In the genomic region with DNA sequence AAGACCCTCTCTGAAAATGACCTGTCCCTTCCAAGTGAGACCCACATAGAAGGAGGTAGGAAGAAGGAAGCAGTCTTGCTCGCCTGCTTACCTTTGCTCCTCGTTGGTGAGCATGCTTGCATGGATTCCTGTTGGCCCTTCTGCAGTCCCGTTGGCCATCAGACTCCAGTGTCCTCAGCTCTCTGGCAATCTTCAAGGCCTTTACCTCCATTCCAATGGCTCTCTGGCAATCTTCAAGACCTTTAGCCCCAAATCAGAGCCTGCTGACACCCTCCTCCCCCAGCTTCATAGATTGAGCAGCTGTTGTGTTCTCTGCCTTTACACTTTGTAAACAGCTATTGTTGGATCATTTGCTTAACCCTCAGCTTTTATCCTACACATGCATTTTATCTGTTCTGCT, we compare ENCODE assay signal across 18 mouse cellular contexts.
"Had no signal": no experiment of that assay in that cellular context is flagged by ENCODE, and none has a peak within 500 bp of the region (broad histone marks: within the 10 kb centered on the region; RNA-seq: fewer than 3 reads in every experiment).

No protein-coding gene starts in this region.

- H3K4me3 ChIP-seq: liver, embryonic 15.5 days; lung, embryonic 15.5 days; megakaryocyte, embryonic 14.5 days; midbrain, embryonic 13.5 days; midbrain, embryonic 15.5 days; neural tube, embryonic 12.5 days; stomach, embryonic 15.5 days had no signal

- DNase-seq: liver, postnatal 0 days; lung, adult 2 months; lung, postnatal 14 days; lung, postnatal 36 days; right cerebral cortex, postnatal 25 days; right cerebral cortex, postnatal 4 days; thymus, adult 2 months; thymus, postnatal 25 days; thymus, postnatal 4 days had no signal

- H3K4me1 ChIP-seq: liver, embryonic 15.5 days; lung, embryonic 15.5 days; midbrain, embryonic 13.5 days; midbrain, embryonic 15.5 days; neural tube, embryonic 12.5 days; stomach, embryonic 15.5 days had no signal

- H3K27ac ChIP-seq: liver, embryonic 15.5 days; lung, embryonic 15.5 days; macrophage; midbrain, embryonic 13.5 days; midbrain, embryonic 15.5 days; neural tube, embryonic 12.5 days; stomach, embryonic 15.5 days; stomach, postnatal 0 days had no signal
